Mouse (Mus musculus) left cerebral cortex, adult 11 months (tissue): Measurements from ENCODE around the gene Sart3.
"Not testable (repeated sequence)": the region's sequence is repeated elsewhere in the genome, so short reads cannot be mapped to it uniquely, and the experiment has no call there.

ENCODE experiments used
- DNase-seq: peaks from one replicate; pipeline ENCODE4 v3.0.0; 2022; ENCODE audit warnings: low spot score

Gene Sart3

GRCm38 (mm10) chr5:113790453-113791196 lies 18.3 kb upstream of the Sart3 start:
- no peak for DNase-seq

GRCm38 (mm10) chr5:113789075-113789788 lies 16.9 kb upstream of the Sart3 start:
- DNase-seq: no peak

- no peak for DNase-seq
Observed at GRCm38 (mm10) chr5:113788645-113789044, 16.3 kb upstream of the Sart3 start.

GRCm38 (mm10) chr5:113786985-113787384 lies 14.7 kb upstream of the Sart3 start:
- no peak for DNase-seq

GRCm38 (mm10) chr5:113784104-113784503 lies 11.8 kb upstream of the Sart3 start:
- DNase-seq: not testable (repeated sequence)

- DNase-seq: no peak
Observed at GRCm38 (mm10) chr5:113783581-113784001, 11.3 kb upstream of the Sart3 start.

- no peak for DNase-seq
Observed at GRCm38 (mm10) chr5:113782624-113783023, 10.3 kb upstream of the Sart3 start.

GRCm38 (mm10) chr5:113781875-113782274 lies 9.6 kb upstream of the Sart3 start:
- no peak for DNase-seq

- DNase-seq: no peak
Observed at GRCm38 (mm10) chr5:113781254-113781653, 8.9 kb upstream of the Sart3 start.

- DNase-seq: no peak
Observed at GRCm38 (mm10) chr5:113780763-113781162, 8.5 kb upstream of the Sart3 start.

- no peak for DNase-seq
Observed at GRCm38 (mm10) chr5:113780082-113780752, 7.9 kb upstream of the Sart3 start.

GRCm38 (mm10) chr5:113779569-113779968 lies 7.3 kb upstream of the Sart3 start:
- no peak for DNase-seq

- not testable (repeated sequence) for DNase-seq
Observed at GRCm38 (mm10) chr5:113777728-113778127, 5.4 kb upstream of the Sart3 start.

GRCm38 (mm10) chr5:113776896-113777226 lies 4.6 kb upstream of the Sart3 start:
- no peak for DNase-seq

GRCm38 (mm10) chr5:113776128-113776895 lies 4.0 kb upstream of the Sart3 start:
- no peak for DNase-seq

- DNase-seq: no peak
Observed at GRCm38 (mm10) chr5:113775585-113775984, 3.3 kb upstream of the Sart3 start.

GRCm38 (mm10) chr5:113773664-113774063 lies 1.4 kb upstream of the Sart3 start:
- DNase-seq: peak; percentile 63

- peak; percentile 39 for DNase-seq
Observed at GRCm38 (mm10) chr5:113772905-113773519, 702 bp upstream of the Sart3 start.

GRCm38 (mm10) chr5:113771213-113772162 lies 822 bp downstream of the Sart3 start:
- peak; percentile 85 for DNase-seq

- no peak for DNase-seq
Observed at GRCm38 (mm10) chr5:113768806-113769205, 3.5 kb downstream of the Sart3 start.
